ENCODE assay signal across 7 mouse cellular contexts in the genomic region with DNA sequence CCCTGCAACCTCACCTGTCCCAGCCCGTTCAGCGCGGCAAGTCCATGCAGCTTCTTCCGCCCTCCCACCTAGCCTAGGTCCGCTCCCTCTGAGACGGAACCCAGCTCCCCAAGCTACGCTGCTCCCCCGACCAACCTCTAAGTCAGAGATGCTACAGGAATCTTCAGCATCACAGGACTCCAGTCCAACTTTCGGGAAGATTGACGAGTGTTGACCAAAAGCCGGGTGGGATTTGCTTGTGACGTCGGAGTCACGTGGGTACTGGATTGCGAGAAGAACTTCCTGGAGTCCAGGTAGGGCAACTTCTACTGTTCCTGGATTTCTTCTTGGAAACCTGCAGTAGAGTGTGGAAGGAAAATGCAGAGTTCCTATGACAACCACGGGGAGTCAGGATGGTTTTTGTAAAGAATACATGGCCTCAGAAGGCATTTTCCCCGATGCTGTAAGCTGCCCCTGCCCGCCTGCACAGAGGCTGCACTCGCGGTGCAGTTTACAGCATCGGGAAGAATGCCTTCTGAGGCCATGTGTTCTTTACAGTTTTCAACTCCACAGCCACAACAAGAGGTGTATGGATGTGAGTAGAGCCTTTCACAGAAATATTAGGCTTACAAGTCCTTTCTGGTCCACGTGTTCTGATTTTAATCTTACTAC. TPM values are rescaled to one million over a fixed set of nuclear protein-coding genes. Genes with fewer than 3 reads are reported as not detected.
DNase-seq lines count a peak whose midpoint lies in the region; ATAC-seq and TF ChIP-seq lines count a peak whose summit lies in the region.

TSS of gene Zfp459 (minus strand) at position 212 of the 651 bp plus-strand sequence.

- no peaks in the 10 kb centered on the region; the same call in 1 of the 2 replicates for H3K27me3 ChIP-seq in cerebellum, adult 2 months (ENCODE audit: control insufficient read depth, insufficient read depth, low read length)
- no peaks in the 10 kb centered on the region for H3K27me3 ChIP-seq in intestine, embryonic 16.5 days (replicated peaks; ENCODE audit: control insufficient read depth, insufficient read depth, low read length)
- no peaks in the 10 kb centered on the region for H3K27me3 ChIP-seq in limb, embryonic 10.5 days (ENCODE audit: low read depth, poor library complexity, severe bottlenecking)
- no peaks in the 10 kb centered on the region for H3K27me3 ChIP-seq in midbrain, embryonic 10.5 days (ENCODE audit: low read depth, poor library complexity, severe bottlenecking)

- no peak for TF ChIP-seq POLR2A in cerebellum, adult 2 months (IDR thresholded peaks at IDR 0.05; ENCODE audit: borderline replicate concordance, insufficient read depth, low read length)

- H3K4me3 ChIP-seq in cerebellum, adult 2 months (replicated peaks; ENCODE audit: insufficient read depth, low read depth, low read length) = peak within 1 kb of the TSS; percentile 83
- peak within 1 kb of the TSS; percentile 64 for H3K4me3 ChIP-seq in intestine, embryonic 16.5 days (ENCODE audit: low read length)
- H3K4me3 ChIP-seq in limb, embryonic 10.5 days = peak within 1 kb of the TSS; percentile 75
- peak within 1 kb of the TSS; percentile 74 for H3K4me3 ChIP-seq in midbrain, embryonic 10.5 days

- WGBS in cerebellum, adult 2 months = 2% methylated on average over 22 of the region's 22 CpGs
- WGBS in intestine, embryonic 16.5 days = 2% methylated on average over 22 of the region's 22 CpGs
- WGBS in limb, embryonic 10.5 days = 2% methylated on average over 22 of the region's 22 CpGs
- 3% methylated on average over 22 of the region's 22 CpGs for WGBS in midbrain, embryonic 10.5 days

- H3K27ac ChIP-seq in cerebellum, adult 2 months (ENCODE audit: insufficient read depth, low read length) = no peak within 1 kb of the TSS
- no peak within 1 kb of the TSS for H3K27ac ChIP-seq in intestine, embryonic 16.5 days (ENCODE audit: low read length)
- peak within 1 kb of the TSS; percentile 78 for H3K27ac ChIP-seq in limb, embryonic 10.5 days
- H3K27ac ChIP-seq in midbrain, embryonic 10.5 days (replicated peaks) = peak within 1 kb of the TSS; percentile 69

- peak within 1 kb of the TSS; percentile 60 for H3K9ac ChIP-seq in intestine, embryonic 16.5 days (ENCODE audit: low read depth, low read length)

- peak; percentile 92 for ATAC-seq in frontal cortex, adult (ENCODE audit: low TSS enrichment)
- ATAC-seq in intestine, embryonic 16.5 days = peak; percentile 95

- H3K36me3 ChIP-seq in intestine, embryonic 16.5 days (ENCODE audit: control insufficient read depth, insufficient read depth, low read length) = no peaks in the 10 kb centered on the region
- H3K36me3 ChIP-seq in limb, embryonic 10.5 days = no peaks in the 10 kb centered on the region
- H3K36me3 ChIP-seq in midbrain, embryonic 10.5 days = no peaks in the 10 kb centered on the region

- H3K9me3 ChIP-seq in intestine, embryonic 16.5 days (ENCODE audit: control insufficient read depth, low read length) = no peaks in the 10 kb centered on the region
- no peaks in the 10 kb centered on the region for H3K9me3 ChIP-seq in limb, embryonic 10.5 days (replicated peaks)
- H3K9me3 ChIP-seq in midbrain, embryonic 10.5 days (replicated peaks) = no peaks in the 10 kb centered on the region

- no peak for TF ChIP-seq CTCF in cerebellum, adult 2 months (IDR thresholded peaks at IDR 0.05; ENCODE audit: borderline replicate concordance, insufficient read depth, low read depth, low read length)

- no peaks in the 10 kb centered on the region for H3K4me1 ChIP-seq in cerebellum, adult 2 months (ENCODE audit: control insufficient read depth, insufficient read depth, low read length)
- H3K4me1 ChIP-seq in intestine, embryonic 16.5 days (ENCODE audit: control insufficient read depth, insufficient read depth, low read length) = no peaks in the 10 kb centered on the region
- H3K4me1 ChIP-seq in limb, embryonic 10.5 days = peaks cover 10% of the 10 kb centered on the region
- peaks cover 10% of the 10 kb centered on the region for H3K4me1 ChIP-seq in midbrain, embryonic 10.5 days

- DNase-seq in T-cell, adult 2 months (ENCODE audit: low spot score) = peak; percentile 38
- DNase-seq in cerebellum, adult 2 months = peak; percentile 49 to 57
- DNase-seq in limb, embryonic 10.5 days (ENCODE audit: low spot score) = peak; percentile 80
- DNase-seq in midbrain, embryonic 10.5 days (ENCODE audit: low spot score) = peak; percentile 68
- DNase-seq in right cerebral cortex, postnatal 4 days = peak; percentile 20

- H3K4me2 ChIP-seq in intestine, embryonic 16.5 days (ENCODE audit: low read depth, low read length) = peak within 1 kb of the TSS; percentile 79

RNA-seq across cellular contexts. Expression of gene Zfp459, which starts in this region (rescaled TPM):
- 0.97 and 1.0 TPM in 2 replicates for polyA plus RNA-seq in cerebellum, adult 2 months (2012; rRNA removed)
- 1.7 and 2.3 TPM in 2 replicates for polyA plus RNA-seq in intestine, embryonic 16.5 days (2015; fragmentation: Nextera tagmentation; extraction: Ambion mirVana)
- polyA plus RNA-seq in limb, embryonic 10.5 days (2016; fragmentation: Nextera tagmentation; extraction: Ambion mirVana) = 1.2 TPM in 2 replicates
- 0.39 TPM in 2 replicates for polyA plus RNA-seq in midbrain, embryonic 10.5 days (2016; fragmentation: Nextera tagmentation; extraction: Ambion mirVana)

Comparison
In these comparisons a context has a peak if more than half of its experiments do, and no peak if none do; other contexts are left out.
1. Peak in DNase-seq, H3K4me3 ChIP-seq and H3K27ac ChIP-seq in midbrain, embryonic 10.5 days; RNA of the gene not detected or under 1 TPM.
2. DNase-seq: peak in every context shown above with its lines; median percentile 80 in limb, embryonic 10.5 days; 68 in midbrain, embryonic 10.5 days; 53 in cerebellum, adult 2 months; 38 in T-cell, adult 2 months; 20 in right cerebral cortex, postnatal 4 days.